Mouse (Mus musculus) brown adipose tissue, adult 24 weeks (tissue): ENCODE measurements around the gene Phactr2. TPM values are rescaled to one million over a fixed set of nuclear protein-coding genes. Genes with fewer than 3 reads are reported as not detected.

Source experiments
- H3K27ac ChIP-seq: fragments of 200-500 bp; replicated peaks from 2 replicates; pipeline ENCODE4 v1.5.1; 2012; ENCODE audit warnings: low read depth, mild to moderate bottlenecking, low read length
- H3K4me1 ChIP-seq: fragments of 200-500 bp; 2 replicates; pipeline ENCODE4 v1.6.1; 2012; ENCODE audit warnings: low read length, mixed read lengths; ENCODE audit not compliant: control insufficient read depth, insufficient read depth, insufficient read length
- H3K4me3 ChIP-seq: fragments of 200-500 bp; 2 replicates; pipeline ENCODE4 v1.5.1; 2012; ENCODE audit warnings: low read depth, mild to moderate bottlenecking, low read length, moderate library complexity; ENCODE audit not compliant: insufficient read depth
- polyA plus RNA-seq: library from polyadenylated mRNA; stranded (reverse); fragments of >200 nt; gene quantifications from 2 replicates; pipeline ENCODE4 v1.2.4, GENCODE M21; 2012; ENCODE audit not compliant: missing spikeins, insufficient read depth, insufficient read length

The Phactr2 gene
- polyA plus RNA-seq, 1 experiment = 15.3 TPM

DNA sequence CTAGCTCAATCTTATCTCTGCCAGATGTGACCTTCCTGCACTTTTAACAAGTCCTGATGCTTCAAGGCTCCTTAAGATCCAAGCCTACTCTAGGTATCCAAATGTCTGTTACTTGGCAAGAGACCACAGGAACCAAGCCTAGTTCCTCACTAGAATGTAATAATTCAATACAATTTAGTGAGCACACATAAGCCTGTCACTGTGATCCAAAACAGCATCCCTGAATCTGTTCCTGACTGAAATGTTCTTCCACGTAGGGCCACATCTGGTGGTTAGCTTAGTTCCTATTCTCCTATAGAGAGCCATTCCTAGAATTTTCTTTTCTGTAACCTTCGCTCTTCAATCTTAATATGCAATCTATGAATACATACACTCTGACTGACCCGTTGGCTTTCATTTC is 287.5 kb downstream of the Phactr2 start:
- H3K4me1 ChIP-seq = no peaks in the 10 kb centered on the region
- no peak overlapping the region for H3K27ac ChIP-seq
- H3K4me3 ChIP-seq = no peak overlapping the region

DNA sequence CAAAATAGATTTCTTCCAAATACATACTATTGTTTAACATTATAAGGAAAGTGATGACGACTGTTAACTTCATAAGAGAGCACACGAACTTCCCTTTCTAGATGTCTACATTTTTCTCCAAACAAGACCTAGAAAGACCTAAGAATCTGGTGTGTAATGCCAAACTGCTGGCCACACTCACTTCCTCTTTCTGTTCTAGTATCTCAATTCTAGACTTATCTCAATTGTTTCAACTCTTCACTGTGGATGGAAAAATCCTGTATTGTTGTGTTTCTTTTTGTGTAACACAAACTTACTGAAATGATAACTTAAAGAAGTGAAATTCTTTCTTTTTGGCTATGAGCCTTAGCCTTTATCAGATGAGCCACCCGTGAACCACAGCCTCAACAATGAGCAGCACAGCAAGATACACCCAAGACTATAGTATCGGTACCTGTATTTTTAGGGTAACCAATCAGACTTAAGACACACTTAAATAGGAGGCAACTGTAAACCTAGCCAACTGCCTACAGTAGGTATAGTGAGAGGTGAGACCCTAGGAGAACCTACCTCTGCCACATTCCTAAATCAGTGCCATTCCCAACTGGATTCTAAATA is 289.9 kb downstream of the Phactr2 start:
- Histone ChIP-seq H3K4me1 (no peaks in the 10 kb centered on the region), H3K27ac (no peak overlapping the region), H3K4me3 (no peak overlapping the region)

DNA sequence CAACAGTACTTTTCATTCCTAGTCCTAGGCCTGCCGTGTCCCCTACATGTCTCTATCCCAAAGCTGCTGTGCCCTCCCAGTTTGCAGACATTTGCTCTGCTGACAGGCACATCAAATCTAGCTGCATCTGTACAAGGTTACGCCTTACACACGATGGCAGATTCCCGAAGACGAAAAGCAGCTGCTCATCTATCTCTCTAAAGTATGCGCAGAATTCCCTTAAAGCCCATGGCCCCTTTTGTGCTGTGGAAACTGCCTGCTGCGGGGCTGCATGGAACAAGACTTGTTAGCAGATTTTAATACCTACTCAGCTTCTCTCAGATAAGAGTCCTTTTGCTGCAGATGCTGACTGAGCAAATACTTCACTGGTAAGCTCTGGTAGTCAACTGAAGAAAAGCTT is 294.0 kb downstream of the Phactr2 start:
- Histone ChIP-seq H3K27ac (no peak overlapping the region), H3K4me1 (no peaks in the 10 kb centered on the region), H3K4me3 (no peak overlapping the region)

- no peaks in the 10 kb centered on the region for H3K4me1 ChIP-seq
- no peak within 1 kb of the TSS for H3K4me3 ChIP-seq
- H3K27ac ChIP-seq = no peak within 1 kb of the TSS
Observed at GRCm38 (mm10) chr10:13177973-13178624, 296.1 kb downstream of the Phactr2 start, which contains the start of gene Zc2hc1b. Gene Zc2hc1b (minus strand): TSS chr10:13178023.

DNA sequence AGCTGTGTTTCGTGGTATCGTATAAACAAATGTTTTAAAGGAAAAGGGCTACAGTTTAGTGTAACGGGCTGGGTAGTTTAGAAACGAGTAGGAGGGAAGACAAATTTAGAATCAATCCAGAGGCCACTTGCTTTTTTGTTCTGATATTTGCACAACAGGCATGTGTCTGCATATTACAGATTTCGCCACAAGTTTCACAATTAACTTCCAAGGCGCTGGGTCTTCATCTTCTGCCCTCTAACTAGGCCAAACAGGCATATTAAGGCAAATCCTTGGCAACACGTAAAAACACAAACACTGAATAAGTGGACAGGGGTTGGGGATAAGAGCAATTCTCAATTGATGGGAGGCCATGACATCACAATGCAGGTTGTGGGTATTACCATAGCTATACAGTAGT is 298.3 kb downstream of the Phactr2 start:
- Histone ChIP-seq H3K27ac (no peak overlapping the region), H3K4me1 (peaks cover 2% of the 10 kb centered on the region; the same call in 1 of the 2 replicates), H3K4me3 (no peak overlapping the region)

DNA sequence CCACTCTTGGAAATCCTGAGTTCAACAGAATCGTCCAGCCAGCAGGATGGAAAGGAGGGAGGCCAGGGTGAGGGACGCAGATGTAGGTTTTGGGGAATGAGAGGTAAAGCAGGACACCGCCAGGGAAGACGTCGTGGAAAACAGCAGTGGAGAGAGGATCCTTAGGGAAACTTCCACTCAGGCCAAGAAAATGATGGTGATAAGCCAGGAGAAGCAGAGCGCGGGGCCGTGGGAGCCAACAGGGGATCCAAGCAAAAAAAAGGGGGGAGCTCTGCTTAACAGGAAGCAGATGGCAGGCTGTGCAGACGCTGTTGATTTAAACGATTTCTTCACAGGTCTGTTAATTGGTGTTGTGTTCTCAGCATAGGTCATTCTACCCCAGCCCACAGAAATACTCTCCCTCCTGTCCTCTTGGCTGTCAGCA is 301.4 kb downstream of the Phactr2 start:
- H3K4me1 ChIP-seq = peaks cover 5% of the 10 kb centered on the region; the same call in 1 of the 2 replicates
- H3K27ac ChIP-seq = no peak overlapping the region
- H3K4me3 ChIP-seq = no peak overlapping the region

GRCm38 (mm10) chr10:13171461-13171860 is 302.8 kb downstream of the Phactr2 start:
- H3K27ac ChIP-seq = no peak overlapping the region
- peaks cover 5% of the 10 kb centered on the region; the same call in 1 of the 2 replicates for H3K4me1 ChIP-seq
- no peak overlapping the region for H3K4me3 ChIP-seq

- peaks cover 5% of the 10 kb centered on the region; the same call in 1 of the 2 replicates for H3K4me1 ChIP-seq
- H3K27ac ChIP-seq = no peak overlapping the region
Observed at GRCm38 (mm10) chr10:13170739-13171448, 303.3 kb downstream of the Phactr2 start.

DNA sequence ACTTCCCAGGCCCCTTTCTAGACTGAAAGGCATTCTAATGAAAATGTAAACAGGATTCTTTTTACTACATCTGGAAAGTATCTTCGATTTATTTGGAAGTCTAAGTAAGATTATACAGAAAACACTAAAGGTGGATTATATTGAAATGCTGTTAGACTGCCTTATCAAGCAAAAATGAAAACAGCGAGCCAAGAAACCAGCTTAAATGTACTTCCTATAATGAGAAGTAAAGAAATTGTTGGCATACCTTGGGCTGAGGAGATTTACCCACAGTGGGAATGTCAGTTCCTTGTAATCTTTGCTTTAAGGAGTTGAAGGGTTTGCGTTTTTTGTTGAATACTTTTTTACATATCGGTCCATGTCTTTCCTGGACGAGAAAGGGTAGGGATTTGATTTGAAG is 305.8 kb downstream of the Phactr2 start:
- H3K4me3 ChIP-seq = no peak overlapping the region
- H3K4me1 ChIP-seq = peaks cover 5% of the 10 kb centered on the region; the same call in 1 of the 2 replicates
- H3K27ac ChIP-seq = no peak overlapping the region

More at GRCm38 (mm10) chr10:13170739-13171448, 303.3 kb downstream of the Phactr2 start:
- H3K4me3 ChIP-seq = no peak overlapping the region

GRCm38 (mm10) chr10:13162031-13162430 is 312.2 kb downstream of the Phactr2 start:
- Histone ChIP-seq H3K4me1 (no peaks in the 10 kb centered on the region), H3K27ac (no peak overlapping the region), H3K4me3 (no peak overlapping the region)

- Histone ChIP-seq H3K27ac (no peak overlapping the region), H3K4me3 (no peak overlapping the region), H3K4me1 (no peaks in the 10 kb centered on the region)
Observed at GRCm38 (mm10) chr10:13160913-13161312, 313.3 kb downstream of the Phactr2 start.

Other genes with a start within 250 kb of the Phactr2 start
- 20.1 and 25.8 TPM in 2 replicates for gene Fuca2, start 25.1 kb upstream of the Phactr2 start, polyA plus RNA-seq
- gene Adat2, start 78.5 kb upstream of the Phactr2 start, polyA plus RNA-seq = 2.8 and 3.3 TPM in 2 replicates
- gene Pex3, start 78.7 kb upstream of the Phactr2 start, polyA plus RNA-seq = 51.4 and 80.3 TPM in 2 replicates